8 mouse cellular contexts compared by ENCODE assay signal in the genomic region with DNA sequence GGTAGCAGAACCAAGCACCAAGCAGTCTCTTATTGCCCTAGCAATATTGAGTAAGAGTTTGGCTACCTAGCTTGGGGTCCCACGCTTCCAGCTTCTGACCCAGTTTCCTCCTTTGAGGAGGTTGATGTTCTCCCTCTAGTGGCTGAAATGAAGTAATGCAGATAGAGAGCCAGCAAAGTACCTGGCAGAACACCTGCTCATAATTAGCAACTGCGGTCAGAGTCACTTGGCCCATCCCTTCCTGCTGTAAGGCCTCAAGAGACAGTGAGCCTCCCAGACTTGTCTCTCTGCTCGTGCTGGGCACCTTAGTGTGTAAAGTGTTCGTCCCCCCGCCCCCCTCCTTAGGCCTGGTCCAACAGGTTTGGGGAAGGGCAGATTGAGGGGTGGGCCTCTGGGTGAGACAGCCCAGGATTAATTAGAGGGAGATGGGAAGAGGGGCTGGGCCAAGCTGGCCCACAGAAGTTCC. TPM values are rescaled to one million over a fixed set of nuclear protein-coding genes. Genes with fewer than 3 reads are reported as not detected.
DNase-seq lines count a peak whose midpoint lies in the region; ATAC-seq lines count a peak whose summit lies in the region.

No protein-coding gene starts in this region.

- no peak overlapping the region for H3K9ac ChIP-seq in liver, embryonic 11.5 days (ENCODE audit: low read depth, low read length)
- H3K9ac ChIP-seq in liver, embryonic 12.5 days: no peak overlapping the region
- no peak overlapping the region for H3K9ac ChIP-seq in hindbrain, embryonic 14.5 days
- no peak overlapping the region for H3K9ac ChIP-seq in midbrain, embryonic 13.5 days (replicated peaks)

- DNase-seq in liver, embryonic 11.5 days (ENCODE audit: low spot score): no peak
- DNase-seq in adipocyte (ENCODE audit: low spot score): peak; percentile 42
- peak; percentile 75 for DNase-seq in hindbrain, embryonic 14.5 days (ENCODE audit: low spot score)
- DNase-seq in frontal cortex, postnatal 10 days (ENCODE audit: low spot score in 2 of 2): no peak
- no peak for DNase-seq in right cerebral cortex, adult 18-20 months
- no peak for DNase-seq in spleen, postnatal 10 days (ENCODE audit: low spot score in 2 of 2)

- no peak overlapping the region for H3K27ac ChIP-seq in liver, embryonic 11.5 days (ENCODE audit: low read depth, low read length)
- H3K27ac ChIP-seq in liver, embryonic 12.5 days: no peak overlapping the region
- no peak overlapping the region for H3K27ac ChIP-seq in hindbrain, embryonic 14.5 days
- H3K27ac ChIP-seq in midbrain, embryonic 13.5 days: no peak overlapping the region

- 18% methylated on average over 5 of the region's 5 CpGs for WGBS in liver, embryonic 11.5 days
- WGBS in liver, embryonic 12.5 days (ENCODE audit: insufficient replicate concordance): 27% methylated on average over 5 of the region's 5 CpGs
- 17% methylated on average over 5 of the region's 5 CpGs for WGBS in hindbrain, embryonic 14.5 days
- 5% methylated on average over 5 of the region's 5 CpGs for WGBS in midbrain, embryonic 13.5 days

- 0 out of 2 replicates have a peak, but pooled peaks cover 4% of the 10 kb centered on the region for H3K4me1 ChIP-seq in liver, embryonic 11.5 days (replicated peaks; ENCODE audit: control insufficient read depth, insufficient read depth, low read length)
- H3K4me1 ChIP-seq in liver, embryonic 12.5 days: no peaks in the 10 kb centered on the region
- 0 out of 2 replicates have a peak, but pooled peaks cover 3% of the 10 kb centered on the region for H3K4me1 ChIP-seq in hindbrain, embryonic 14.5 days (replicated peaks; ENCODE audit: control insufficient read depth, insufficient read depth, low read length)
- H3K4me1 ChIP-seq in midbrain, embryonic 13.5 days (replicated peaks): no peaks in the 10 kb centered on the region

- H3K4me3 ChIP-seq in liver, embryonic 11.5 days (ENCODE audit: low read depth, low read length): no peak overlapping the region
- H3K4me3 ChIP-seq in liver, embryonic 12.5 days: no peak overlapping the region
- no peak overlapping the region for H3K4me3 ChIP-seq in hindbrain, embryonic 14.5 days (replicated peaks; ENCODE audit: low read length)
- H3K4me3 ChIP-seq in midbrain, embryonic 13.5 days (replicated peaks): no peak overlapping the region

- peaks cover 30% of the 10 kb centered on the region for H3K27me3 ChIP-seq in liver, embryonic 11.5 days (replicated peaks; ENCODE audit: control insufficient read depth, insufficient read depth, low read length)
- peaks cover 42% of the 10 kb centered on the region for H3K27me3 ChIP-seq in liver, embryonic 12.5 days (replicated peaks)
- peaks cover 31% of the 10 kb centered on the region for H3K27me3 ChIP-seq in hindbrain, embryonic 14.5 days (ENCODE audit: control insufficient read depth, insufficient read depth, low read length)
- H3K27me3 ChIP-seq in midbrain, embryonic 13.5 days: peaks cover 42% of the 10 kb centered on the region

- peak; percentile 14; the same call in 1 of the 2 replicates for ATAC-seq in liver, embryonic 11.5 days (replicated peaks; ENCODE audit: low FRiP score)
- ATAC-seq in liver, embryonic 12.5 days: no peak; the same call in 1 of the 2 replicates
- ATAC-seq in hindbrain, embryonic 14.5 days (ENCODE audit: low FRiP score): no peak
- ATAC-seq in midbrain, embryonic 13.5 days: peak; percentile 41

- H3K36me3 ChIP-seq in liver, embryonic 11.5 days (ENCODE audit: control insufficient read depth, insufficient read depth, low read length): peaks cover 3% of the 10 kb centered on the region
- H3K36me3 ChIP-seq in liver, embryonic 12.5 days: peaks cover 33% of the 10 kb centered on the region
- H3K36me3 ChIP-seq in hindbrain, embryonic 14.5 days (replicated peaks; ENCODE audit: control insufficient read depth, insufficient read depth): peaks cover 23% of the 10 kb centered on the region
- peaks cover 31% of the 10 kb centered on the region for H3K36me3 ChIP-seq in midbrain, embryonic 13.5 days

- H3K9me3 ChIP-seq in liver, embryonic 11.5 days (ENCODE audit: control insufficient read depth, low read length): no peaks in the 10 kb centered on the region
- H3K9me3 ChIP-seq in liver, embryonic 12.5 days (replicated peaks): no peaks in the 10 kb centered on the region
- no peaks in the 10 kb centered on the region for H3K9me3 ChIP-seq in hindbrain, embryonic 14.5 days (ENCODE audit: control insufficient read depth, low read length)
- H3K9me3 ChIP-seq in midbrain, embryonic 13.5 days: no peaks in the 10 kb centered on the region

- no peak overlapping the region for H3K4me2 ChIP-seq in liver, embryonic 11.5 days
- no peak overlapping the region for H3K4me2 ChIP-seq in liver, embryonic 12.5 days
- no peak overlapping the region for H3K4me2 ChIP-seq in hindbrain, embryonic 14.5 days (replicated peaks)
- H3K4me2 ChIP-seq in midbrain, embryonic 13.5 days (replicated peaks): no peak overlapping the region

RNA-seq across cellular contexts. Expression of gene Bicdl2, which starts 4.3 kb away (rescaled TPM):
- 0.37 TPM in 1 of 2 replicates, not detected in the other for polyA plus RNA-seq in liver, embryonic 11.5 days (2014; fragmentation: Nextera tagmentation; extraction: Ambion mirVana)
- polyA plus RNA-seq in liver, embryonic 12.5 days (2016; fragmentation: Nextera tagmentation; extraction: Ambion mirVana): not detected in 2 replicates
- 0.24 TPM in 1 of 2 replicates, not detected in the other for polyA plus RNA-seq in hindbrain, embryonic 14.5 days (2014; fragmentation: Nextera tagmentation; extraction: Ambion mirVana)
- polyA plus RNA-seq in midbrain, embryonic 13.5 days (2015; fragmentation: Nextera tagmentation; extraction: Ambion mirVana): 0.16 TPM in 1 of 2 replicates, not detected in the other

RNA-seq across cellular contexts. Expression of gene Hcfc1r1, which starts 8.8 kb away (rescaled TPM):
- polyA plus RNA-seq in liver, embryonic 11.5 days (2014; fragmentation: Nextera tagmentation; extraction: Ambion mirVana): 36.5 and 36.6 TPM in 2 replicates
- 23.6 and 25.5 TPM in 2 replicates for polyA plus RNA-seq in liver, embryonic 12.5 days (2016; fragmentation: Nextera tagmentation; extraction: Ambion mirVana)
- 129 and 143 TPM in 2 replicates for polyA plus RNA-seq in hindbrain, embryonic 14.5 days (2014; fragmentation: Nextera tagmentation; extraction: Ambion mirVana)
- polyA plus RNA-seq in midbrain, embryonic 13.5 days (2015; fragmentation: Nextera tagmentation; extraction: Ambion mirVana): 84.9 and 90.9 TPM in 2 replicates

RNA-seq across cellular contexts. Expression of gene Thoc6, which starts 9.1 kb away (rescaled TPM):
- 48.9 and 50.7 TPM in 2 replicates for polyA plus RNA-seq in liver, embryonic 11.5 days (2014; fragmentation: Nextera tagmentation; extraction: Ambion mirVana)
- polyA plus RNA-seq in liver, embryonic 12.5 days (2016; fragmentation: Nextera tagmentation; extraction: Ambion mirVana): 31.4 and 36.1 TPM in 2 replicates
- polyA plus RNA-seq in hindbrain, embryonic 14.5 days (2014; fragmentation: Nextera tagmentation; extraction: Ambion mirVana): 39.7 and 40.0 TPM in 2 replicates
- polyA plus RNA-seq in midbrain, embryonic 13.5 days (2015; fragmentation: Nextera tagmentation; extraction: Ambion mirVana): 44.8 and 46.5 TPM in 2 replicates

RNA-seq across cellular contexts. Expression of gene Tnfrsf12a, which starts 12.7 kb away (rescaled TPM):
- 7.9 and 9.5 TPM in 2 replicates for polyA plus RNA-seq in liver, embryonic 11.5 days (2014; fragmentation: Nextera tagmentation; extraction: Ambion mirVana)
- 7.1 and 7.8 TPM in 2 replicates for polyA plus RNA-seq in liver, embryonic 12.5 days (2016; fragmentation: Nextera tagmentation; extraction: Ambion mirVana)
- polyA plus RNA-seq in hindbrain, embryonic 14.5 days (2014; fragmentation: Nextera tagmentation; extraction: Ambion mirVana): 3.1 and 3.7 TPM in 2 replicates
- polyA plus RNA-seq in midbrain, embryonic 13.5 days (2015; fragmentation: Nextera tagmentation; extraction: Ambion mirVana): 1.4 and 2.9 TPM in 2 replicates

RNA-seq across cellular contexts. Expression of gene Cldn6, which starts 14.5 kb away (rescaled TPM):
- 9.9 and 11.4 TPM in 2 replicates for polyA plus RNA-seq in liver, embryonic 11.5 days (2014; fragmentation: Nextera tagmentation; extraction: Ambion mirVana)
- polyA plus RNA-seq in liver, embryonic 12.5 days (2016; fragmentation: Nextera tagmentation; extraction: Ambion mirVana): 0.78 and 2.3 TPM in 2 replicates
- 0.24 and 0.26 TPM in 2 replicates for polyA plus RNA-seq in hindbrain, embryonic 14.5 days (2014; fragmentation: Nextera tagmentation; extraction: Ambion mirVana)
- 0.15 and 0.17 TPM in 2 replicates for polyA plus RNA-seq in midbrain, embryonic 13.5 days (2015; fragmentation: Nextera tagmentation; extraction: Ambion mirVana)

Comparison
In these comparisons a context has a peak if more than half of its experiments do, and no peak if none do; other contexts are left out.
1. ATAC-seq: peak in liver, embryonic 11.5 days (single experiment) and midbrain, embryonic 13.5 days (single experiment); none in liver, embryonic 12.5 days (single experiment) and hindbrain, embryonic 14.5 days (single experiment).
2. DNase-seq: peak in adipocyte (single experiment) and hindbrain, embryonic 14.5 days (single experiment); none in liver, embryonic 11.5 days (single experiment), frontal cortex, postnatal 10 days (0 of 2), right cerebral cortex, adult 18-20 months (single experiment) and spleen, postnatal 10 days (0 of 2).